Mouse (Mus musculus): ENCODE results near the gene Gnat3.

DNA sequence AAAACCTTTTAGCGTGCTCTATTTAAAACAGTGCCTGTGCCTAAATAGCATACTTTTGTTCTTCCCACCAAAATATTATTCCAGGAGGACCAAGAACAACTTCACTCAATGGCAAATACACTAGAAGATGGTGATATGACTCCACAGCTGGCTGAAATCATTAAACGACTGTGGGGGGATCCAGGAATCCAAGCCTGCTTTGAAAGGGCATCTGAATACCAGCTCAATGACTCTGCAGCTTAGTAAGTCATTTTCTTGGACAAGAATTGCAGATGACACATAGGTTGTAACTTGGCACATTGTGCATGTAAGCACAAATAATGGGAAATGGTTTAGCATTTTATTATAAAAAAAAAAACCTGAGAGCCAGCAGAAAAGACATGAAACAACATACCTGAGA, 37.2 kb downstream of the Gnat3 start:
- TF ChIP-seq POLR2A (IDR thresholded peaks at IDR 0.05; ENCODE audit: extremely low read depth, insufficient read depth, low read length), result no peak
- no peak for TF ChIP-seq CTCF (IDR thresholded peaks at IDR 0.05; ENCODE audit: low read depth, low read length)

All from liver, adult 2 months (tissue).